Mouse (Mus musculus) liver, postnatal 0 days (tissue): ENCODE measurements around the gene Adcy10.

Experiments used
- CTCF ChIP-seq: sonication (generic); IDR thresholded peaks from 2 replicates; pipeline ENCODE4 v1.5.1; 2016; ENCODE audit warnings: antibody characterized with exemption, low read depth
- EP300 ChIP-seq: IDR thresholded peaks from 2 replicates; pipeline ENCODE4 v1.6.1; 2016; ENCODE audit warnings: antibody characterized with exemption, low read depth, mild to moderate bottlenecking

- TF ChIP-seq EP300 (no peak), CTCF (no peak; the same call in 1 of the 2 replicates)
Observed at GRCm38 (mm10) chr1:165609495-165610320, 124.7 kb downstream of the Adcy10 start.
